Mouse (Mus musculus) embryonic facial prominence, embryonic 13.5 days (tissue): ENCODE results near the gene Rab39. TPM values are rescaled to one million over a fixed set of nuclear protein-coding genes. Genes with fewer than 3 reads are reported as not detected.

Experiments
- ATAC-seq: fragments of 200-750 bp; cut with Nextera tagmentation; 2 replicates; pipeline ENCODE4 v1.8.0; 2017; ENCODE audit warnings: low read depth; ENCODE audit not compliant: insufficient number of reproducible peaks, insufficient read depth, low FRiP score, low TSS enrichment
- H3K27ac ChIP-seq: fragments of 300-500 bp; sonication (generic); 2 replicates; pipeline ENCODE4 v1.5.1; 2015; ENCODE audit warnings: moderate library complexity, mild to moderate bottlenecking, inconsistent platforms
- H3K27me3 ChIP-seq: fragments of 300-500 bp; sonication (generic); 2 replicates; pipeline ENCODE4 v1.6.1; 2015; ENCODE audit warnings: mild to moderate bottlenecking, inconsistent platforms
- H3K36me3 ChIP-seq: fragments of 300-500 bp; sonication (generic); 2 replicates; pipeline ENCODE4 v1.6.1; 2015; ENCODE audit warnings: mild to moderate bottlenecking, inconsistent platforms
- H3K4me1 ChIP-seq: fragments of 300-500 bp; sonication (generic); 2 replicates; pipeline ENCODE4 v1.6.1; 2015; ENCODE audit warnings: inconsistent platforms
- H3K4me2 ChIP-seq: fragments of 300-500 bp; sonication (generic); 2 replicates; pipeline ENCODE4 v1.6.1; 2015; ENCODE audit warnings: moderate library complexity, mild to moderate bottlenecking, inconsistent platforms
- H3K4me3 ChIP-seq: fragments of 300-500 bp; sonication (generic); 2 replicates; pipeline ENCODE4 v1.5.1; 2015; ENCODE audit warnings: mild to moderate bottlenecking, inconsistent platforms
- H3K9ac ChIP-seq: fragments of 300-500 bp; sonication (generic); 2 replicates; pipeline ENCODE4 v1.6.1; 2015; ENCODE audit warnings: mild to moderate bottlenecking, inconsistent platforms
- H3K9me3 ChIP-seq: fragments of 300-500 bp; sonication (generic); 2 replicates; pipeline ENCODE4 v1.6.1; 2016; ENCODE audit warnings: inconsistent platforms
- WGBS: fragments of 180-500 bp; shearing (Covaris S2); methylation state at CpG from one replicate; pipeline ENCODE4 v1.1.7; 2015; ENCODE audit warnings: mixed read lengths; 5-methylcytosine and 5-hydroxymethylcytosine counted together
- polyA plus RNA-seq: library from polyadenylated mRNA; unstranded; fragments of >200 nt; fragmentation: Nextera tagmentation; extraction: Ambion mirVana; gene quantifications from 2 replicates; pipeline ENCODE4 v1.2.1, GENCODE M21; 2015

Gene Rab39
- polyA plus RNA-seq, 1 experiment from 2014 or later = 0.52 TPM

- Histone ChIP-seq H3K4me1 (no peaks in the 10 kb centered on the region), H3K27me3 (no peaks in the 10 kb centered on the region), H3K9me3 (no peaks in the 10 kb centered on the region), H3K27ac (no peak overlapping the region), H3K4me2 (no peak overlapping the region), H3K4me3 (no peak overlapping the region), H3K36me3 (no peaks in the 10 kb centered on the region), H3K9ac (no peak overlapping the region)
- WGBS = 91% methylated on average over 1 of the region's 1 CpGs
- no peak for ATAC-seq
Measured at GRCm38 (mm10) chr9:53680851-53681250, 25.2 kb downstream of the Rab39 start.

GRCm38 (mm10) chr9:53676921-53677320 lies 29.1 kb downstream of the Rab39 start:
- Histone ChIP-seq H3K9me3 (no peaks in the 10 kb centered on the region), H3K36me3 (no peaks in the 10 kb centered on the region), H3K9ac (no peak overlapping the region), H3K27me3 (no peaks in the 10 kb centered on the region), H3K4me1 (no peaks in the 10 kb centered on the region), H3K27ac (no peak overlapping the region), H3K4me2 (no peak overlapping the region), H3K4me3 (no peak overlapping the region)
- WGBS = 68% methylated on average over 4 of the region's 4 CpGs
- no peak for ATAC-seq

- Histone ChIP-seq H3K4me2 (no peak overlapping the region), H3K27me3 (no peaks in the 10 kb centered on the region), H3K36me3 (no peaks in the 10 kb centered on the region), H3K4me3 (no peak overlapping the region), H3K9ac (no peak overlapping the region), H3K4me1 (no peaks in the 10 kb centered on the region), H3K27ac (no peak overlapping the region), H3K9me3 (no peaks in the 10 kb centered on the region)
- 27% methylated on average over 3 of the region's 3 CpGs for WGBS
- no peak for ATAC-seq
Measured at GRCm38 (mm10) chr9:53673571-53673970, 32.5 kb downstream of the Rab39 start.

- 48% methylated on average over 5 of the region's 5 CpGs for WGBS
- Histone ChIP-seq H3K4me1 (peaks cover 13% of the 10 kb centered on the region), H3K4me3 (no peak within 1 kb of the TSS), H3K27me3 (no peaks in the 10 kb centered on the region), H3K9ac (no peak within 1 kb of the TSS), H3K4me2 (no peak within 1 kb of the TSS), H3K36me3 (no peaks in the 10 kb centered on the region), H3K9me3 (no peaks in the 10 kb centered on the region), H3K27ac (no peak within 1 kb of the TSS)
- no peak for ATAC-seq
Measured at GRCm38 (mm10) chr9:53669680-53670219, 36.3 kb downstream of the Rab39 start, which contains the start of gene Cul5. Cul5 (minus strand) TSS chr9:53670014.

- Histone ChIP-seq H3K27ac (peak overlapping the region; percentile 95), H3K4me3 (peak overlapping the region; percentile 94), H3K9me3 (no peaks in the 10 kb centered on the region), H3K27me3 (no peaks in the 10 kb centered on the region), H3K36me3 (0 out of 2 replicates have a peak, but pooled peaks cover 3% of the 10 kb centered on the region), H3K4me1 (peaks cover 19% of the 10 kb centered on the region), H3K4me2 (peak overlapping the region; percentile 88), H3K9ac (peak overlapping the region; percentile 99)
- peak; percentile 94 for ATAC-seq
- under 1% methylated on average over 74 of the region's 74 CpGs for WGBS
Measured at GRCm38 (mm10) chr9:53667020-53667669, 38.9 kb downstream of the Rab39 start.

GRCm38 (mm10) chr9:53666665-53667019 lies 39.4 kb downstream of the Rab39 start:
- peak; percentile 39 for ATAC-seq
- whole genome bisulfite sequencing = under 1% methylated on average over 28 of the region's 28 CpGs
- H3K36me3 ChIP-seq = 0 out of 2 replicates have a peak, but pooled peaks cover 3% of the 10 kb centered on the region

GRCm38 (mm10) chr9:53665428-53665827 lies 40.6 kb downstream of the Rab39 start:
- Histone ChIP-seq H3K4me3 (peak overlapping the region; percentile 94), H3K27ac (no peak overlapping the region), H3K9me3 (no peaks in the 10 kb centered on the region), H3K36me3 (0 out of 2 replicates have a peak, but pooled peaks cover 3% of the 10 kb centered on the region), H3K4me1 (peaks cover 19% of the 10 kb centered on the region), H3K9ac (0 out of 2 replicates have a peak overlapping the region, but pooled peaks have one; percentile 6), H3K4me2 (peak overlapping the region; percentile 88), H3K27me3 (no peaks in the 10 kb centered on the region)
- no peak for ATAC-seq

More at GRCm38 (mm10) chr9:53666665-53667019, 39.4 kb downstream of the Rab39 start:
- H3K4me3 ChIP-seq = peak overlapping the region; percentile 94
- no peaks in the 10 kb centered on the region for H3K27me3 ChIP-seq
- H3K9me3 ChIP-seq = no peaks in the 10 kb centered on the region
- peaks cover 19% of the 10 kb centered on the region for H3K4me1 ChIP-seq
- H3K4me2 ChIP-seq = peak overlapping the region; percentile 88
- peak overlapping the region; percentile 99 for H3K9ac ChIP-seq
- H3K27ac ChIP-seq = peak overlapping the region; percentile 95

GRCm38 (mm10) chr9:53664819-53665218 lies 41.2 kb downstream of the Rab39 start:
- Histone ChIP-seq H3K4me1 (peaks cover 19% of the 10 kb centered on the region), H3K9ac (no peak overlapping the region), H3K9me3 (no peaks in the 10 kb centered on the region), H3K36me3 (0 out of 2 replicates have a peak, but pooled peaks cover 3% of the 10 kb centered on the region), H3K4me2 (peak overlapping the region; percentile 88), H3K4me3 (no peak overlapping the region), H3K27me3 (no peaks in the 10 kb centered on the region), H3K27ac (no peak overlapping the region)
- WGBS = 81% methylated on average over 2 of the region's 2 CpGs
- no peak for ATAC-seq

- Histone ChIP-seq H3K9me3 (no peaks in the 10 kb centered on the region), H3K27ac (no peak overlapping the region), H3K4me1 (no peaks in the 10 kb centered on the region), H3K4me3 (no peak overlapping the region), H3K9ac (no peak overlapping the region), H3K27me3 (no peaks in the 10 kb centered on the region), H3K36me3 (peaks cover 66% of the 10 kb centered on the region), H3K4me2 (no peak overlapping the region)
- WGBS = 96% methylated on average over 6 of the region's 6 CpGs
- no peak for ATAC-seq
Measured at GRCm38 (mm10) chr9:53634796-53635195, 71.2 kb downstream of the Rab39 start.

Other genes with a start within 250 kb of the Rab39 start
- gene Atm, start 169.5 kb downstream of the Rab39 start, polyA plus RNA-seq = 20.3 and 22.0 TPM in 2 replicates
- gene Npat, start 169.2 kb downstream of the Rab39 start, polyA plus RNA-seq = 21.9 and 22.6 TPM in 2 replicates
- 113 and 131 TPM in 2 replicates for gene Acat1, start 95.8 kb downstream of the Rab39 start, polyA plus RNA-seq
- 36.1 and 39.4 TPM in 2 replicates for gene Cul5, start 36.2 kb downstream of the Rab39 start, polyA plus RNA-seq
- 10.5 and 10.9 TPM in 2 replicates for gene Slc35f2, start 65.3 kb upstream of the Rab39 start, polyA plus RNA-seq
- gene Sln, start 143.9 kb upstream of the Rab39 start, polyA plus RNA-seq = 4.6 and 6.0 TPM in 2 replicates